Mouse (Mus musculus): ENCODE results near the gene Fbxl3. TPM values are rescaled to one million over a fixed set of nuclear protein-coding genes. Genes with fewer than 3 reads are reported as not detected.

Gene Fbxl3
- polyA plus RNA-seq (2016; fragmentation: Nextera tagmentation; extraction: Ambion mirVana), result 24.1 and 27.6 TPM in 2 replicates

DNA sequence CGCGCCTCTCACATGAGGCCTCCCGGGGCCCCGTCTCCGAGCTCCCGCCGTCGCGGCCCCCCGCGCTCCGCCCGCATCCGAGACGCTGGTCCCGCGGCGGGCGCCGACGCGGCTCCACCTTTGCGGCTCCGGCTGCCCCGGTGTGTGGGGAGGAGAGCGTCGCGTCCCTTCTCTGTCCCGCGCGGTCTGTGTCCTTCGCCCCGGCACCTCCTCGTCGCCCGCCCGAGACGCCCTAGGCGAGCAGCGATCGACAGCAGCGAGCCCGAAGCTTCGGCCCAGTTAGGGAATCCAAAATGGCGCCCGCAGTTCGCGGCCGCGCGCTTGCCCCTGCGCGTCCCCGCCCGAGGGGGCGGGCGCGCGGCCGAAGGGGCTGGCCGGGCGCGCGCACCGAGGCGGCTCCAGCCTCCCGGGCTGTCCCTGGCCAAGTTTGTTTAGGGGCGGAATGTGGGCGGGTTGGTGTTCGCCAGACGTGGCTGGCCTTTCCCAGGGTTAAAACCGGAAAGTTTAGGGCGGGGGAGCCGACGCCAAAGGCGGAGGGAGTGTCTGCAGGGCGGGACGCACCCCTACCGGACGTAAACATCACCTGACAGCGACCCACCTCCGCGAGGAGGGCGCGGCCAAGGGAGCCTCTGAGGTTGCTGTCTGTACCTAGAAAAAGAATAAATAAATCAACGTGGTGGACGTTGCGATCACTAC, at the start of gene Fbxl3:
Gene Fbxl3, minus strand, starts transcription at position 329 of the 696 bp plus-strand sequence.
- Histone ChIP-seq H3K9ac (replicated peaks) (peak within 1 kb of the TSS; percentile 99), H3K4me1 (replicated peaks) (peaks cover 12% of the 10 kb centered on the region), H3K4me3 (replicated peaks) (peak within 1 kb of the TSS; percentile 86), H3K27me3 (no peaks in the 10 kb centered on the region), H3K36me3 (peaks cover 16% of the 10 kb centered on the region), H3K9me3 (no peaks in the 10 kb centered on the region), H3K27ac (peak within 1 kb of the TSS; percentile 100), H3K4me2 (peak within 1 kb of the TSS; percentile 68)
- peak; percentile 95 for ATAC-seq (ENCODE audit: insufficient number of reproducible peaks, insufficient read depth, low FRiP score, low TSS enrichment, low read depth)
- under 1% methylated on average over 78 of the region's 88 CpGs for WGBS

DNA sequence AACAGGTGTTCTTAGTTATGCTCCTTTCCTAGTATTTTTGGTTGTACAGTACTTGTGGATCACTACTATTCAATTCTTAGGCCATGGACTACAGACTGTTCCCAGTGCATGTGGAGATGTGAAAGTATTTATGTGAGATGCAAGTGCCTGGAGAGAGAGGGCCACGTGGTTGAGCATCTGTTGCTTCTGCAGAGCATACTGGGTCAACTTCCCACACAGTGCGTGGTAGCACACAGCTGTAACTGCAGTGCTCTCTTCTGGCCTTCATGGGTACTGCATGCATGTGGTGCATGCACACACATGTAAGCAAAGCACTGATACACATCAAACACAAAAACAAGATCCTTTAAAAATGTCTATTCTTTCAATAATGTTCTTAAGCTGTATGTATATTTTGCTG, 32.6 kb upstream of the Fbxl3 start:
- no peaks in the 10 kb centered on the region for H3K4me1 ChIP-seq (replicated peaks)
- peaks cover 60% of the 10 kb centered on the region for H3K36me3 ChIP-seq
- H3K9ac ChIP-seq (replicated peaks), result no peak overlapping the region
- no peak overlapping the region for H3K27ac ChIP-seq
- H3K9me3 ChIP-seq, result no peaks in the 10 kb centered on the region
- H3K4me3 ChIP-seq (replicated peaks), result no peak overlapping the region
- ATAC-seq (ENCODE audit: insufficient number of reproducible peaks, insufficient read depth, low FRiP score, low TSS enrichment, low read depth), result no peak; the same call in 1 of the 2 replicates
- no peak overlapping the region for H3K4me2 ChIP-seq
- H3K27me3 ChIP-seq, result no peaks in the 10 kb centered on the region
- WGBS, result 72% methylated on average over 2 of the region's 2 CpGs

GRCm38 (mm10) chr14:103125756-103126155, 26.4 kb upstream of the Fbxl3 start:
- WGBS, result 89% methylated on average over 6 of the region's 6 CpGs
- ATAC-seq (ENCODE audit: insufficient number of reproducible peaks, insufficient read depth, low FRiP score, low TSS enrichment, low read depth), result no peak

DNA sequence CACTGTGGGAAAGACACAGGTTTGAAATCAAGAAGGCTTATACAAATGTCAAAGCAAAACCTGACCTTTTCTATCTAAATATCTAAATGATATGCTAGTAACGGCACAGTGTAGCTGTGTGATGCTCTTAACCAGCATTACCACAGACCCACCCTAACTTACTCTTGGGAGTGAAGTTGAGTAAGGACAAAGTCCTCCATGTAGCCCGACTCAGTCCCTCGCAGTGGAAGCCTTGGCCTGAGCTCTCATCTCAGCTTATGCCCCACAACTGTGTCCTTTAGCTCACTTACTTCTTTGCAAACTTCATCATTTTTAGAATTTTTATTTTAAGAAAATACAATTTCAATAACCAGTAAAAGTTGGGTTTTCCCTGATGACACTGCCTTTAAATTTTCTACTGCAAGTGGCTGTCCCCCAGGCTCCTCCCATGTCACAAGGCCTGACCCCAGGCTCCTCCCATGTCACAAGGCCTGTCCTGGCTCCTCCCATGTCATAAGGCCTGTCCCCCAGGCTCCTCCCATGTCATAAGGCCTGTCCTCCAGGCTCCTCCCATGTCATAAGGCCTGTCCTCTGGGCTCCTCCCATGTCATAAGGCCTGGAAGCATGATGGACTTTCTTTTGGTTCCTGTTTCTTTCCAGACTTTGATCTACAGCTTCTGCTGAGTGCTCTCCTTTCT, 15.8 kb upstream of the Fbxl3 start:
- 89% methylated on average over 3 of the region's 3 CpGs for WGBS
- Histone ChIP-seq H3K27me3 (no peaks in the 10 kb centered on the region), H3K4me3 (replicated peaks) (no peak overlapping the region), H3K9ac (replicated peaks) (no peak overlapping the region), H3K27ac (no peak overlapping the region), H3K4me1 (replicated peaks) (no peaks in the 10 kb centered on the region), H3K4me2 (no peak overlapping the region), H3K9me3 (no peaks in the 10 kb centered on the region), H3K36me3 (peaks cover 67% of the 10 kb centered on the region)
- no peak for ATAC-seq (ENCODE audit: insufficient number of reproducible peaks, insufficient read depth, low FRiP score, low TSS enrichment, low read depth)

More at GRCm38 (mm10) chr14:103125756-103126155, 26.4 kb upstream of the Fbxl3 start:
- no peak overlapping the region for H3K27ac ChIP-seq
- H3K36me3 ChIP-seq, result peaks cover 68% of the 10 kb centered on the region
- H3K9me3 ChIP-seq, result no peaks in the 10 kb centered on the region
- no peak overlapping the region for H3K4me2 ChIP-seq
- H3K9ac ChIP-seq (replicated peaks), result no peak overlapping the region
- no peaks in the 10 kb centered on the region for H3K4me1 ChIP-seq (replicated peaks)
- no peak overlapping the region for H3K4me3 ChIP-seq (replicated peaks)
- H3K27me3 ChIP-seq, result no peaks in the 10 kb centered on the region

DNA sequence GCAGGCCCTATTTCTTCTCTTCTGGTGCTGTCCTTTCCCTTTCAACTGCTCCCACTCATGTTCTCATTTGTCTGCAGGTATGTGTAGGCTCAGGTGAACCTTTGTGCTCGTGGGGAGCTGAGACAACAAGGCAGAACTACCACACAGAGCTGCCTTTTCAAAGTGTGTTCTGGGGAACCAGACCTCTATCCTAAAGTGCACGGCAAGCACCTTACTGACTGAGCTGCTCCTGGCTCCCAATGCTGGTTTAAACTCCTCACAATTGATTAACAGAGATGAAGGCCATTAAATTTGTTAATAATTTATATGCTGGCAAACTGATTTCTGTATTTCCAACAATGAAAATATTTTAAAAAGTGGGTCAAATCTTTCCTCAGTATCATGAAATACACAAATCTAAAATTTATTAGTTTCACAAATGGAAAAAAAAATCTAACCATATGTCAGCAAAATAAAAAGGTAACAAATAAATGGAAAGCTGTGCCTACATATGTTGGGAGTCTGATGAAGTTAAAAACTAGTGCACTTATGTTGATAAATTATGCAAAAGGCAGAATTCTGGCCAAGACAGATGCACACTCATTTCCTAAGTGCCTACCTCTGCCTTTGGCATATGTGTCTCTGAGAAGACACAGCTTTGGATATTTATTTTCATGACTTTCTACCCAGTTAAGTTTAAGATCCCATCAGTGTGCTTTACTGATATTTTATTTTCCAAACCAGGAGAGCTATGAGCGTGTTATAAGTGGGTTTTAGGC, 13.4 kb upstream of the Fbxl3 start:
- H3K4me1 ChIP-seq (replicated peaks), result no peaks in the 10 kb centered on the region
- no peaks in the 10 kb centered on the region for H3K9me3 ChIP-seq
- 92% methylated on average over 3 of the region's 3 CpGs for WGBS
- no peak overlapping the region for H3K9ac ChIP-seq (replicated peaks)
- H3K4me2 ChIP-seq, result no peak overlapping the region
- no peak overlapping the region for H3K27ac ChIP-seq
- H3K4me3 ChIP-seq (replicated peaks), result no peak overlapping the region
- peaks cover 50% of the 10 kb centered on the region for H3K36me3 ChIP-seq
- no peak for ATAC-seq (ENCODE audit: insufficient number of reproducible peaks, insufficient read depth, low FRiP score, low TSS enrichment, low read depth)
- H3K27me3 ChIP-seq, result no peaks in the 10 kb centered on the region

DNA sequence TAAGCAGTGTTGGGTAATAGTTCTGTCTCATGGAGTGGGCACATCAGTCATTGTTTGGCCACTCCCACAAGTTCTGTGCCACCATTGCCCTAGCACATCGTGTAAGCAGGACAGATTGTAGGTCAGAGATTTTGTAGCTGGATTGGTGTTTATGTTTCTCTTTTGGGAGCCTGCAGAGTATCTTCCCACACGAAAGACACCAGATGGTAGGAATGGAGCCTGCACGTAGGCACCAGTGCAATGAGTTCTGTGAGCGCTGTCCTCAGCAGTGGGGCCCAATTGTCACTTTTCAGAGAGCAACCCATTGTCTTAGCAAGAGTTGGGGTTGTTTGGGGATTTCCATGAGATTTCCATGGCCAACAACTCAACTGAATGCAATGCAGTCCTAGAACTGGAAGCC, 10.6 kb upstream of the Fbxl3 start:
- Histone ChIP-seq H3K4me1 (replicated peaks) (no peaks in the 10 kb centered on the region), H3K27me3 (no peaks in the 10 kb centered on the region), H3K27ac (no peak overlapping the region), H3K9ac (replicated peaks) (no peak overlapping the region), H3K4me3 (replicated peaks) (no peak overlapping the region), H3K9me3 (no peaks in the 10 kb centered on the region), H3K4me2 (no peak overlapping the region), H3K36me3 (peaks cover 24% of the 10 kb centered on the region)
- ATAC-seq (ENCODE audit: insufficient number of reproducible peaks, insufficient read depth, low FRiP score, low TSS enrichment, low read depth), result no peak
- 84% methylated on average over 4 of the region's 4 CpGs for WGBS

GRCm38 (mm10) chr14:103106301-103106700, 6.9 kb upstream of the Fbxl3 start:
- Histone ChIP-seq H3K9ac (replicated peaks) (no peak overlapping the region), H3K27ac (no peak overlapping the region), H3K4me3 (replicated peaks) (no peak overlapping the region), H3K27me3 (no peaks in the 10 kb centered on the region), H3K9me3 (no peaks in the 10 kb centered on the region), H3K4me2 (no peak overlapping the region), H3K36me3 (0 out of 2 replicates have a peak, but pooled peaks cover under 1% of the 10 kb centered on the region), H3K4me1 (replicated peaks) (no peaks in the 10 kb centered on the region)
- no peak for ATAC-seq (ENCODE audit: insufficient number of reproducible peaks, insufficient read depth, low FRiP score, low TSS enrichment, low read depth)
- WGBS, result 98% methylated on average over 2 of the region's 2 CpGs

- 86% methylated on average over 10 of the region's 10 CpGs for WGBS
- Histone ChIP-seq H3K27ac (no peak overlapping the region), H3K4me2 (no peak overlapping the region), H3K9ac (replicated peaks) (no peak overlapping the region), H3K4me3 (replicated peaks) (no peak overlapping the region), H3K27me3 (no peaks in the 10 kb centered on the region), H3K9me3 (no peaks in the 10 kb centered on the region), H3K36me3 (no peaks in the 10 kb centered on the region), H3K4me1 (replicated peaks) (peaks cover 3% of the 10 kb centered on the region)
- no peak for ATAC-seq (ENCODE audit: insufficient number of reproducible peaks, insufficient read depth, low FRiP score, low TSS enrichment, low read depth)
These were observed 3.5 kb upstream of the Fbxl3 start for GRCm38 (mm10) chr14:103102731-103103335.

DNA sequence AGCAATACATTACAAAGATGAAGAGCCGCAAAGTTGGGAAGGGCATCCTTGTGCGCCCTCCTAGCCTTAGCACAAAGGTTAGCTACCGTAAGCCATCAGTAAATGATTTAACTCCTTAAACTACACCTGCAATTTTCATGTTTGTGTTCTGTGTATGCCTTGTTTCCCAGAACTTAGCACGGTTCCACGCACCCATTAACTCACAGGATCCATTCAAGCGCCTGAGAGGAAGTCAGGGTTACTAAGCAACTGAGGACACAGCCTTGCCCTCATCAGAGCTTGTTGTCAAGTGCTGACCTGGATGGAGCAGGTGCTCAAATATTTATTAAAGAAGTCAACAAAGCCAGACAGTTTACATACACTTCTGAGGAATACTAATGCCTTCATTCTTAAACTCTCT, 2.9 kb upstream of the Fbxl3 start:
- no peaks in the 10 kb centered on the region for H3K36me3 ChIP-seq
- no peak overlapping the region for H3K4me3 ChIP-seq (replicated peaks)
- H3K27me3 ChIP-seq, result no peaks in the 10 kb centered on the region
- WGBS, result 79% methylated on average over 6 of the region's 6 CpGs
- H3K4me2 ChIP-seq, result no peak overlapping the region
- H3K27ac ChIP-seq, result no peak overlapping the region
- H3K9ac ChIP-seq (replicated peaks), result no peak overlapping the region
- peaks cover 7% of the 10 kb centered on the region for H3K4me1 ChIP-seq (replicated peaks)
- no peaks in the 10 kb centered on the region for H3K9me3 ChIP-seq
- no peak for ATAC-seq (ENCODE audit: insufficient number of reproducible peaks, insufficient read depth, low FRiP score, low TSS enrichment, low read depth)

GRCm38 (mm10) chr14:103101171-103101570, 1.8 kb upstream of the Fbxl3 start:
- WGBS, result 75% methylated on average over 3 of the region's 3 CpGs
- Histone ChIP-seq H3K4me2 (no peak overlapping the region), H3K9ac (replicated peaks) (no peak overlapping the region), H3K27me3 (no peaks in the 10 kb centered on the region), H3K4me1 (replicated peaks) (peaks cover 12% of the 10 kb centered on the region), H3K36me3 (peaks cover 2% of the 10 kb centered on the region; the same call in 1 of the 2 replicates), H3K27ac (no peak overlapping the region), H3K4me3 (replicated peaks) (no peak overlapping the region), H3K9me3 (no peaks in the 10 kb centered on the region)
- no peak for ATAC-seq (ENCODE audit: insufficient number of reproducible peaks, insufficient read depth, low FRiP score, low TSS enrichment, low read depth)

- Histone ChIP-seq H3K27me3 (no peaks in the 10 kb centered on the region), H3K27ac (0 out of 2 replicates have a peak overlapping the region, but pooled peaks have one; percentile 17), H3K4me1 (replicated peaks) (peaks cover 12% of the 10 kb centered on the region), H3K36me3 (peaks cover 9% of the 10 kb centered on the region), H3K9ac (replicated peaks) (no peak overlapping the region), H3K4me2 (0 out of 2 replicates have a peak overlapping the region, but pooled peaks have one; percentile 68), H3K4me3 (replicated peaks) (no peak overlapping the region), H3K9me3 (no peaks in the 10 kb centered on the region)
- 82% methylated on average over 13 of the region's 13 CpGs for WGBS
- no peak for ATAC-seq (ENCODE audit: insufficient number of reproducible peaks, insufficient read depth, low FRiP score, low TSS enrichment, low read depth)
These were observed 930 bp upstream of the Fbxl3 start for GRCm38 (mm10) chr14:103100296-103100695.
